Mouse (Mus musculus) small intestine, adult 2 months (tissue): ENCODE results near the gene 1110017D15Rik. TPM values are rescaled to one million over a fixed set of nuclear protein-coding genes. Genes with fewer than 3 reads are reported as not detected.
A peak's percentile ranks its signal among the peaks of the same experiment; 100 is the strongest.

Experiments
- H3K27ac ChIP-seq: fragments of 200-500 bp; 2 replicates; pipeline ENCODE4 v1.5.1; 2012; ENCODE audit warnings: low read depth, low read length, control low read depth, inconsistent platforms; ENCODE audit not compliant: insufficient read depth
- H3K27me3 ChIP-seq: fragments of 200-500 bp; 2 replicates; pipeline ENCODE4 v1.6.1; 2012; ENCODE audit warnings: mild to moderate bottlenecking, moderate library complexity, low read length, inconsistent platforms; ENCODE audit not compliant: control insufficient read depth, insufficient read depth
- H3K36me3 ChIP-seq: fragments of 200-500 bp; 2 replicates; pipeline ENCODE4 v1.6.1; 2012; ENCODE audit warnings: mild to moderate bottlenecking, low read length, control low read depth, inconsistent platforms; ENCODE audit not compliant: control insufficient read depth, insufficient read depth
- H3K4me1 ChIP-seq: fragments of 200-500 bp; 2 replicates; pipeline ENCODE4 v1.6.1; 2012; ENCODE audit warnings: low read length, inconsistent platforms, mixed read lengths; ENCODE audit not compliant: control insufficient read depth, insufficient read depth, insufficient read length
- H3K4me3 ChIP-seq: fragments of 200-500 bp; 2 replicates; pipeline ENCODE4 v1.5.1; 2012; ENCODE audit warnings: low read depth, mild to moderate bottlenecking, control low read depth, inconsistent platforms, low read length, moderate library complexity
- CTCF ChIP-seq: fragments of 200-500 bp; IDR thresholded peaks from 2 replicates; pipeline ENCODE4 v1.5.1; 2012; ENCODE audit warnings: low read depth, mild to moderate bottlenecking, control low read depth, inconsistent platforms, low read length, moderate library complexity, mixed read lengths; ENCODE audit not compliant: insufficient replicate concordance, insufficient read length; ENCODE audit errors: extremely low read depth
- POLR2A ChIP-seq: fragments of 200-500 bp; IDR thresholded peaks from 2 replicates; pipeline ENCODE4 v1.6.1; 2012; ENCODE audit warnings: low read depth, mild to moderate bottlenecking, control low read depth, inconsistent platforms, low read length, moderate library complexity
- WGBS: fragments of 180-500 bp; shearing (Covaris S2); methylation state at CpG from one replicate; pipeline ENCODE4 v1.1.7; 2018; 5-methylcytosine and 5-hydroxymethylcytosine counted together
- polyA plus RNA-seq: library from polyadenylated mRNA; depleted of rRNA; stranded (reverse); fragments of >200 nt; gene quantifications from 2 replicates; pipeline ENCODE4 v1.2.3, GENCODE M21; 2012

Gene 1110017D15Rik
- polyA plus RNA-seq, 1 experiment: 0.37 TPM

- no peaks in the 10 kb centered on the region for H3K36me3 ChIP-seq
- H3K27me3 ChIP-seq: peaks cover 3% of the 10 kb centered on the region
- no peak for TF ChIP-seq POLR2A
- TF ChIP-seq CTCF: no peak
- H3K27ac ChIP-seq: no peak overlapping the region
- peaks cover 15% of the 10 kb centered on the region; the same call in 1 of the 2 replicates for H3K4me1 ChIP-seq
- WGBS: 80% methylated on average over 5 of the region's 5 CpGs
- no peak overlapping the region for H3K4me3 ChIP-seq
Observed at GRCm38 (mm10) chr4:41504325-41504724, 12.8 kb downstream of the 1110017D15Rik start.

- WGBS: 1% methylated on average over 18 of the region's 18 CpGs
- TF ChIP-seq CTCF (no peak), POLR2A (no peak; the same call in 1 of the 2 replicates)
- peak within 1 kb of the TSS; percentile 67 for H3K4me3 ChIP-seq
- H3K36me3 ChIP-seq: peaks cover 13% of the 10 kb centered on the region
- peak within 1 kb of the TSS; percentile 10; the same call in 1 of the 2 replicates for H3K27ac ChIP-seq
- peaks cover 3% of the 10 kb centered on the region for H3K27me3 ChIP-seq
- H3K4me1 ChIP-seq: peaks cover 15% of the 10 kb centered on the region
Observed at GRCm38 (mm10) chr4:41502986-41503412, 14.1 kb downstream of the 1110017D15Rik start, which contains the start of gene AI464131. AI464131 (minus strand) TSS chr4:41503076.

DNA sequence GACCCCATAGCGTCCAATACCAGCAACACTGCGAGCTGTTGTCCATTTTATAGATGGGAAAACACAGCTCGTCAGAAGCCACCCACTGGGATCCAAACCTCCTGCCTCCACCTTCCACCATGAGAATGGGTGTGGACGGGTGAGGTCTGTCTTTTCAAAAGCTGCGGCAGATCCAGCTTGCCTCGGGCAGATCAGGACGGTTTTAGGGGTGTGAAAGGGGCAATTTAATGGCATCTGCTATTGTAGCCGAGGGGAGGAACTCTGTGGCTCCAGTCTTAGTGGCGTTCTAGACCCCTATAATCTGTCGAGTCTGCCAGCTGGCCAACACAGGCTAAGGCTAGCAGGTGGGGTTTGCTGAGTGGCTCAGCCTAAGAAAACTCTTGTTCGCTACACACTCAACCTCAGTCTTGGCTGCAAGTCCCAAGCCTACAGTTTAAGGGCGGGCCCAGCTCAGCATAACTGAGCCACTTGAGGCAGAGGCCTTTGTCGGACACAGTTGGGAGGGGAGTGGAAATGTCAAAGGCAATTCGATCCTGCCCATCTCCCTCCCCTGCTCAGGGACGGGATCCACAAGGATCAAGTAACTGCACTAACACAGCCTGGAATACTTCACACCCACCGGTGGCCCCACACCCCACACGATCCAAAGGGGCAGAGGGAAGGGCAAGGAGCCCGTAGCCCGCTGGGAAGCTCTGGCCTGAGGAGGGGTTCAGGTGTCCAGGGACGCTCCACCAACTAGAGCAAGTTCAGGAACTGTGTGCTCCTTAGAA, 14.8 kb downstream of the 1110017D15Rik start:
- WGBS: 6% methylated on average over 20 of the region's 20 CpGs
- TF ChIP-seq POLR2A (no peak), CTCF (no peak)
- Histone ChIP-seq H3K4me1 (peaks cover 18% of the 10 kb centered on the region), H3K36me3 (peaks cover 17% of the 10 kb centered on the region), H3K27ac (peak overlapping the region; percentile 10; the same call in 1 of the 2 replicates), H3K4me3 (peak overlapping the region; percentile 67), H3K27me3 (no peaks in the 10 kb centered on the region)

DNA sequence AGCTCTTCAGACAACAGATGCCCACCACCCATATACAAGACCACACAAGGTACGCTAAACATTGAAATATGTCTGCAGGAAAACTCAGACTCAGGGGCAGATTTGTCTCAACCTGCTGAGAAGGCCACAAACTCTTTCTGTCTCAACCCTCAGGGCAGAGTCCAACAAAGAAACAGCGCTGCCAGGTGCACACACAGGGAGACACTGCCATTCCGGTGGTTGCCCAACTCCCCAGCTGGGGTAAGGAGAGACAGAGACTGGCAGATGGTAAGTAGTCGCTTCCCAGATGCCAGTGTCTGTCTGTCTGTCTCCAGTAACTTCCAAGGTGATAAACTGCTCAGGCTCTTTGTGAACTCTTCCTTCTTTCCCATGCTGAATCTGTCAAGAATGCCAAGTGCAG, 16.3 kb downstream of the 1110017D15Rik start:
- H3K4me3 ChIP-seq: no peak overlapping the region
- H3K27me3 ChIP-seq: no peaks in the 10 kb centered on the region
- TF ChIP-seq POLR2A: no peak
- no peak for TF ChIP-seq CTCF
- H3K4me1 ChIP-seq: peaks cover 17% of the 10 kb centered on the region
- H3K36me3 ChIP-seq: peaks cover 19% of the 10 kb centered on the region
- WGBS: 30% methylated on average over 4 of the region's 4 CpGs
- 0 out of 2 replicates have a peak overlapping the region, but pooled peaks have one; percentile 4 for H3K27ac ChIP-seq

- WGBS: 82% methylated on average over 8 of the region's 8 CpGs
- Histone ChIP-seq H3K4me3 (no peak overlapping the region), H3K27me3 (no peaks in the 10 kb centered on the region), H3K4me1 (peaks cover 21% of the 10 kb centered on the region), H3K36me3 (peaks cover 19% of the 10 kb centered on the region), H3K27ac (no peak overlapping the region)
- TF ChIP-seq POLR2A (no peak), CTCF (no peak)
Observed at GRCm38 (mm10) chr4:41499619-41500018, 17.5 kb downstream of the 1110017D15Rik start.

GRCm38 (mm10) chr4:41498921-41499391, 18.2 kb downstream of the 1110017D15Rik start:
- peaks cover 26% of the 10 kb centered on the region for H3K4me1 ChIP-seq
- no peaks in the 10 kb centered on the region for H3K27me3 ChIP-seq
- H3K36me3 ChIP-seq: peaks cover 19% of the 10 kb centered on the region
- H3K4me3 ChIP-seq: no peak overlapping the region
- 76% methylated on average over 43 of the region's 43 CpGs for WGBS
- TF ChIP-seq CTCF: no peak
- no peak for TF ChIP-seq POLR2A
- H3K27ac ChIP-seq: no peak overlapping the region
